8 mouse cellular contexts compared by ENCODE assay signal in the genomic region with DNA sequence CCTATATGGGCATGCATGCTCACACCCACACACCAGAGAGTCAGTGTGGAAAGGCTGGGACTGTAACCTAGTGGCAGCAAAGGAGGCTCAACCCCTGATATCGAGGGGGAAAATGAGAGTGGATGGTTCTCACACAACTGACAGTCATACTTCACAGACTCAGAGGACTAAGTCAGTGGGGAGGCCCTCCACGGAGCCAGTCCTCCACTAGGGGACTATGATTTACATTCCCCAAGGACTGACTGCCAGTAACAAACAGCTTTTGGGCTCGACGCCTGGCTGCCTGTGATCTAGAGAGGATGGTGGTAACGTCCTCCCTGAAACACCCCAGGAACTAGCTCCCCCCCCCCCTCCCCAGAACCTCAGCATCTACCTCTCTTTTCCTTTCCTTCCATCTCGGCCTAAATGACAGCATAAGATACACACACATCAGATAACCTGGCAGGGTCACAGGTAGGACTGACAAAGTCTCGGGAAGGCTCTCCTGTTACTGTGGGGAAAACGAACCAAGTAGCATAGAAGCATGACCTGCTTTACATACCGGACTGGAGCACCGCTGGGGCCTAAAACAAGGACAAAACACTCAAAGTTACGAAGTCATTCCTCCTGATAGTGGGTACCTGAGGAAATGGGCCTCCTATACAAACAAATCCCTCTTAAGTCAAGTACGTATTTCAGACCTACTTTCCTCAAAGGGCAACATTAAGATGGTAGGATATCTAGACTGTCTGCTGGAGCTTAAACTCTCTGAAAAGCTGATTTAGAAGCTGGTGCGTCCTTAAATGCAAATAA. TPM values are rescaled to one million over a fixed set of nuclear protein-coding genes. Genes with fewer than 3 reads are reported as not detected.
DNase-seq lines count a peak whose midpoint lies in the region; ATAC-seq lines count a peak whose summit lies in the region.

No protein-coding gene starts in this region.

- H3K27me3 ChIP-seq in megakaryocyte, embryonic 14.5 days (replicated peaks): no peaks in the 10 kb centered on the region
- H3K27me3 ChIP-seq in midbrain, embryonic 10.5 days (ENCODE audit: low read depth, poor library complexity, severe bottlenecking): no peaks in the 10 kb centered on the region

- peak overlapping the region; percentile 76 for H3K27ac ChIP-seq in brown adipose tissue, adult 24 weeks (replicated peaks; ENCODE audit: low read depth, low read length)
- peak overlapping the region; percentile 82 for H3K27ac ChIP-seq in midbrain, embryonic 10.5 days (replicated peaks)

- no peaks in the 10 kb centered on the region for H3K9me3 ChIP-seq in megakaryocyte, embryonic 14.5 days
- no peaks in the 10 kb centered on the region for H3K9me3 ChIP-seq in midbrain, embryonic 10.5 days (replicated peaks)

- H3K4me1 ChIP-seq in megakaryocyte, embryonic 14.5 days: peaks cover 47% of the 10 kb centered on the region
- peaks cover 2% of the 10 kb centered on the region; the same call in 1 of the 2 replicates for H3K4me1 ChIP-seq in brown adipose tissue, adult 24 weeks (ENCODE audit: control insufficient read depth, insufficient read depth, insufficient read length, low read length)
- H3K4me1 ChIP-seq in midbrain, embryonic 10.5 days: peaks cover 21% of the 10 kb centered on the region

- H3K36me3 ChIP-seq in megakaryocyte, embryonic 14.5 days (replicated peaks; ENCODE audit: low read length): peaks cover 37% of the 10 kb centered on the region
- H3K36me3 ChIP-seq in midbrain, embryonic 10.5 days: no peaks in the 10 kb centered on the region

- ATAC-seq in megakaryocyte, adult 5-6 weeks (ENCODE audit: poor library complexity, severe bottlenecking): no peak

- peak overlapping the region; percentile 98 for H3K4me3 ChIP-seq in megakaryocyte, embryonic 14.5 days (replicated peaks)
- H3K4me3 ChIP-seq in brown adipose tissue, adult 24 weeks (ENCODE audit: insufficient read depth, low read depth, low read length): peak overlapping the region; percentile 87
- peak overlapping the region; percentile 71 for H3K4me3 ChIP-seq in midbrain, embryonic 10.5 days

- WGBS in midbrain, embryonic 10.5 days: 57% methylated on average over 13 of the region's 13 CpGs

- peak; percentile 28 to 37 for DNase-seq in heart, adult 9 months (ENCODE audit: low spot score in 2 of 2)
- peak; percentile 61 for DNase-seq in kidney, postnatal 10 days
- no peak for DNase-seq in midbrain, embryonic 10.5 days (ENCODE audit: low spot score)
- DNase-seq in gastrocnemius, postnatal 14 days: no peak
- no peak for DNase-seq in gastrocnemius, postnatal 25 days

- intact Hi-C loops in gastrocnemius, postnatal 14 days (cut with DNase I; ENCODE audit: low total_unique reads): no loop called here

RNA-seq across cellular contexts. Expression of a gene that starts 0.9 kb away (rescaled TPM):
- 11.4 and 18.4 TPM in 2 replicates for polyA plus RNA-seq in megakaryocyte, embryonic 14.5 days (2012; ENCODE audit: insufficient read depth, low replicate concordance)
- 6.4 and 7.0 TPM in 2 replicates for total RNA-seq in megakaryocyte, adult 5-6 weeks (2015)
- total RNA-seq in megakaryocyte, adult 5-6 weeks (2017): 8.6 and 10.2 TPM in 2 replicates
- polyA plus RNA-seq in brown adipose tissue, adult 24 weeks (2012; ENCODE audit: insufficient read depth, insufficient read length, missing spikeins): 21.2 and 31.5 TPM in 2 replicates
- polyA plus RNA-seq in midbrain, embryonic 10.5 days (2016; fragmentation: Nextera tagmentation; extraction: Ambion mirVana): 14.2 and 15.5 TPM in 2 replicates
- 1 to 10 TPM; 4.7 to 8.6 TPM for total RNA-seq in gastrocnemius, postnatal 14 days (2021)
- total RNA-seq in gastrocnemius, postnatal 25 days (2021): 1 to 10 TPM; 8.6 to 9.3 TPM

RNA-seq across cellular contexts. Expression of a gene that starts 1.0 kb away (rescaled TPM):
- 7.6 and 25.6 TPM in 2 replicates for polyA plus RNA-seq in megakaryocyte, embryonic 14.5 days (2012; ENCODE audit: insufficient read depth, low replicate concordance)
- total RNA-seq in megakaryocyte, adult 5-6 weeks (2015): 2.2 and 5.2 TPM in 2 replicates
- total RNA-seq in megakaryocyte, adult 5-6 weeks (2017): 3.8 and 7.2 TPM in 2 replicates
- 119 and 173 TPM in 2 replicates for polyA plus RNA-seq in brown adipose tissue, adult 24 weeks (2012; ENCODE audit: insufficient read depth, insufficient read length, missing spikeins)
- 8.2 and 8.4 TPM in 2 replicates for polyA plus RNA-seq in midbrain, embryonic 10.5 days (2016; fragmentation: Nextera tagmentation; extraction: Ambion mirVana)
- 10 to 100 TPM; 40.8 to 46.7 TPM for total RNA-seq in gastrocnemius, postnatal 14 days (2021)
- total RNA-seq in gastrocnemius, postnatal 25 days (2021): 10 to 100 TPM; 55.9 to 73.4 TPM

RNA-seq across cellular contexts. Expression of a gene that starts 19.5 kb away (rescaled TPM):
- 0.86 and 2.9 TPM in 2 replicates for polyA plus RNA-seq in megakaryocyte, embryonic 14.5 days (2012; ENCODE audit: insufficient read depth, low replicate concordance)
- total RNA-seq in megakaryocyte, adult 5-6 weeks (2015): 50.5 and 53.2 TPM in 2 replicates
- 59.1 and 59.6 TPM in 2 replicates for total RNA-seq in megakaryocyte, adult 5-6 weeks (2017)
- 115 and 176 TPM in 2 replicates for polyA plus RNA-seq in brown adipose tissue, adult 24 weeks (2012; ENCODE audit: insufficient read depth, insufficient read length, missing spikeins)
- 33.3 and 35.4 TPM in 2 replicates for polyA plus RNA-seq in midbrain, embryonic 10.5 days (2016; fragmentation: Nextera tagmentation; extraction: Ambion mirVana)
- 10 to 100 TPM; 21.6 to 21.7 TPM for total RNA-seq in gastrocnemius, postnatal 14 days (2021)
- total RNA-seq in gastrocnemius, postnatal 25 days (2021): 10 to 100 TPM; 20.6 to 22.9 TPM

RNA-seq across cellular contexts. Expression of a gene that starts 53.1 kb away (rescaled TPM):
- 7.6 and 140 TPM in 2 replicates for polyA plus RNA-seq in megakaryocyte, embryonic 14.5 days (2012; ENCODE audit: insufficient read depth, low replicate concordance)
- 164 and 167 TPM in 2 replicates for total RNA-seq in megakaryocyte, adult 5-6 weeks (2015)
- total RNA-seq in megakaryocyte, adult 5-6 weeks (2017): 341 and 407 TPM in 2 replicates
- 8.2 and 11.9 TPM in 2 replicates for polyA plus RNA-seq in brown adipose tissue, adult 24 weeks (2012; ENCODE audit: insufficient read depth, insufficient read length, missing spikeins)
- 9.7 and 11.1 TPM in 2 replicates for polyA plus RNA-seq in midbrain, embryonic 10.5 days (2016; fragmentation: Nextera tagmentation; extraction: Ambion mirVana)
- 10 to 100 TPM; 11.5 to 15.4 TPM for total RNA-seq in gastrocnemius, postnatal 14 days (2021)
- total RNA-seq in gastrocnemius, postnatal 25 days (2021): 10 to 100 TPM in 1 of 2 experiments, 1 to 10 TPM in 1; 8.1 to 10.5 TPM

Comparison
In these comparisons a context has a peak if more than half of its experiments do, and no peak if none do; other contexts are left out.
1. DNase-seq: peak in heart, adult 9 months (2 of 2) and kidney, postnatal 10 days (single experiment); none in midbrain, embryonic 10.5 days (single experiment), gastrocnemius, postnatal 14 days (single experiment) and gastrocnemius, postnatal 25 days (single experiment).
2. RNA of a gene that starts 1.0 kb away (total RNA-seq): 55.9 to 73.4 TPM in gastrocnemius, postnatal 25 days and 40.8 to 46.7 TPM in gastrocnemius, postnatal 14 days; 2.2 to 7.2 TPM in megakaryocyte, adult 5-6 weeks; every median in the first group is over 4 times any median in the second.
3. Peak in every context shown above with its lines, with median percentiles within 50 percentile points of each other: H3K4me3 ChIP-seq.